Mouse (Mus musculus) heart, embryonic 14.5 days (tissue): ENCODE data around the gene Zbtb32. TPM values are rescaled to one million over a fixed set of nuclear protein-coding genes. Genes with fewer than 3 reads are reported as not detected.
A peak's percentile ranks its signal among the peaks of the same experiment; 100 is the strongest.

Source experiments
- ATAC-seq: fragments of 200-750 bp; cut with Nextera tagmentation; 2 replicates; pipeline ENCODE4 v1.8.0; 2017; ENCODE audit warnings: low read depth, moderate TSS enrichment; ENCODE audit not compliant: insufficient number of reproducible peaks, insufficient read depth, low FRiP score
- H3K27ac ChIP-seq, 2 experiments: fragments of 200-500 bp in 1 of 2; fragments of 300-500 bp in 1 of 2; sonication (generic) in 1 of 2; replicated peaks in 1 of 2; 2 replicates each; pipeline ENCODE4 v1.5.1; 2012 to 2014; ENCODE audit warnings: low read depth in 2 of 2, low read length in 2 of 2, control low read depth in 1 of 2, mild to moderate bottlenecking in 1 of 2, mixed read lengths in 1 of 2; ENCODE audit not compliant: control insufficient read depth in 1 of 2, insufficient read depth in 1 of 2
- H3K27me3 ChIP-seq: fragments of 300-500 bp; sonication (generic); 2 replicates; pipeline ENCODE4 v1.6.1; 2014; ENCODE audit warnings: mild to moderate bottlenecking, low read length, control low read depth; ENCODE audit not compliant: control insufficient read depth, insufficient read depth
- H3K36me3 ChIP-seq: fragments of 300-500 bp; sonication (generic); 2 replicates; pipeline ENCODE4 v1.6.1; 2014; ENCODE audit warnings: mild to moderate bottlenecking, control low read depth, low read length, mixed read lengths; ENCODE audit not compliant: control insufficient read depth, insufficient read depth
- H3K4me1 ChIP-seq, 2 experiments: fragments of 200-500 bp in 1 of 2; fragments of 300-500 bp in 1 of 2; sonication (generic) in 1 of 2; 2 replicates each; pipeline ENCODE4 v1.6.1; 2012 to 2014; ENCODE audit warnings: low read length in 2 of 2, control low read depth in 1 of 2, mixed read lengths in 1 of 2; ENCODE audit not compliant: control insufficient read depth in 2 of 2, insufficient read depth in 2 of 2
- H3K4me2 ChIP-seq: fragments of 300-500 bp; sonication (generic); 2 replicates; pipeline ENCODE4 v1.6.1; 2014; ENCODE audit warnings: mild to moderate bottlenecking, low read length
- H3K4me3 ChIP-seq, 2 experiments: fragments of 200-500 bp in 1 of 2; fragments of 300-500 bp in 1 of 2; sonication (generic) in 1 of 2; 2 replicates each; pipeline ENCODE4 v1.5.1; 2012 to 2014; ENCODE audit warnings: low read length in 2 of 2, mild to moderate bottlenecking in 2 of 2, control low read depth in 1 of 2, low read depth in 1 of 2, moderate library complexity in 1 of 2; ENCODE audit not compliant: control insufficient read depth in 1 of 2, insufficient read depth in 1 of 2
- H3K9ac ChIP-seq: fragments of 300-500 bp; sonication (generic); 2 replicates; pipeline ENCODE4 v1.6.1; 2014; ENCODE audit warnings: mild to moderate bottlenecking, low read length
- H3K9me3 ChIP-seq: fragments of 300-500 bp; sonication (generic); 2 replicates; pipeline ENCODE4 v1.6.1; 2016; ENCODE audit warnings: low read length, control low read depth; ENCODE audit not compliant: control insufficient read depth
- WGBS: fragments of 180-500 bp; shearing (Covaris S2); extraction: QIAGEN DNeasy Blood & Tissue Kit; methylation state at CpG from one replicate; pipeline ENCODE4 v1.1.7; 2014; 5-methylcytosine and 5-hydroxymethylcytosine counted together
- microRNA-seq: library from miRNA; unstranded; fragments of <30 nt; microRNA quantifications from one replicate; pipeline ENCODE4, GENCODE M21; 2016
- polyA plus RNA-seq: library from polyadenylated mRNA; unstranded; fragments of >200 nt; fragmentation: Nextera tagmentation; extraction: Ambion mirVana; gene quantifications from 2 replicates; pipeline ENCODE4 v1.2.1, GENCODE M21; 2014

Zbtb32 gene
- polyA plus RNA-seq, 1 experiment from 2014 or later: 0.11 TPM

DNA sequence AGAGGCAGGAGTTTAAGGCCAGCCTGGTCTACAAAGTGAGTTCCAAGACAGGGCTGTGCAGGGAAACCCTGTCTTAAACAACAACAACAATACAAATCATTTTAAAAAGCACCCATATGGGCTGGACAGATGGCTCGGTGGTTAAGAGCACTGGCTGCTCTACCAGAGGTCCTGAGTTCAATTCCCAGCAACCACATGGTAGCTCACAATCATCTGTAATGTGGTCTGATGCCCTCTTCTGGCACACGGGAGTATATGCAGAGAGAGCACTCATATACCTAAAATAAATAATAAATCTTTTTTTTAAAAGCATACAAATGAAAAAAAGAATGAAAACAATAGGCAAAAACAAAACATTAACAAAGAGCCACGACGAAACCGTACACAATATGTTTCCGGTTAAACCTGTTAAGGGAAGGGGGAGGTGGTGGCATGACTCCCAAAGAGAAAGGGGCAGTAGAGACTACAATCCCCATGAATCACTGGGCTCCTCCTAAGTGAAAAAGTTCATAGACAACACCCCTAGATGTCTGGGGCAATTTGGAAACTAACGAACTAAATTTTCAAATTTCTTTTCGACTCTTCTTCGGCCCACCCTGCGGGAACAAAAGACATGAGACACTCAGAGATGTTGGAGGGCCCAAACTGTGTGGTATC, 47.1 kb downstream of the Zbtb32 start:
- Histone ChIP-seq H3K4me1 (peaks cover 8 to 14% of the 10 kb centered on the region in 2 experiments), H3K27me3 (no peaks in the 10 kb centered on the region), H3K27ac (peak overlapping the region; percentile 98), H3K4me3 (peak overlapping the region; percentile 73 to 87), H3K4me2 (peak overlapping the region; percentile 86), H3K9me3 (no peaks in the 10 kb centered on the region), H3K9ac (peak overlapping the region; percentile 89), H3K36me3 (peaks cover 47% of the 10 kb centered on the region)
- peak; percentile 27 for ATAC-seq
- 3% methylated on average over 10 of the region's 10 CpGs for WGBS

DNA sequence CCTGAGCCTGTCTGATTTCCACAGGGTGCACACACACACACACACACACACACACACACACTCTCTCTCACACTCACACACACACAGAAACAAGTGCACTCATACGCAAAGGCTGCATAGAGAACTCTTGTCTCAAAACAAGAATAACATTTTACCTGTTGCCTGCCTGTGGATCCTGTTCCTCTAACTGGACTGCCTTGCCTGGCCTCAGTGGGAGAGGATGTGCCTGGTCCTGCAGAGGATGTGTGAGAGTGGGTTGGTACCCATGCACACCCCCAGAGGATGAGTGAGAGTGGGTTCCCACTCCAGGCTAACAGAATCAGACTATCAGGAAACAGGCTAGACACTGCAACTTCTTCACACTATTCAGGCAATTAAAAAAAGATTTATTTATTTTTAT, 48.1 kb downstream of the Zbtb32 start:
- Histone ChIP-seq H3K9me3 (no peaks in the 10 kb centered on the region), H3K4me3 (no peak overlapping the region), H3K27ac (no peak overlapping the region), H3K4me1 (peaks cover 8 to 14% of the 10 kb centered on the region in 2 experiments), H3K27me3 (no peaks in the 10 kb centered on the region), H3K4me2 (no peak overlapping the region), H3K9ac (no peak overlapping the region), H3K36me3 (peaks cover 47% of the 10 kb centered on the region)
- ATAC-seq: no peak
- WGBS: 92% methylated on average over 1 of the region's 1 CpGs

DNA sequence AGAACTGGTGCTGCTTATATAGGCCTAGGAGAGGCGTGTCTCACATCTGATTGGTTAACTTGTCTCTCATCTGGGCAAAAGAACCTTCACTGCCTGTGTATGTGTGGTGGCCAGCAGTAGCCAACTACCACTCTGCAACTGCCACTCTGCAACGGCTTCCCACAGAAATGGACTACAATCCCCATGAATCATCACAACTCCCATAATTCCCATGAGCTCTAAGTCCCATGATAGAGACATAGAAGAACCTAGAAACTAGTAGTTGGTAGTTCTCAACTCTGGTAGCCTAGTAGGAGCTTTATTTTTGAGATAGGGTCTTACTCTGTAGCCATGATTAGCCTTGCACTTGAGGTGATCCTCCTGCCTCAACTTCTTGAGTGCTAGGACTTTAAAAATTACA, 48.8 kb downstream of the Zbtb32 start:
- Histone ChIP-seq H3K27ac (no peak overlapping the region), H3K27me3 (no peaks in the 10 kb centered on the region), H3K4me1 (peaks cover 8 to 14% of the 10 kb centered on the region in 2 experiments), H3K9ac (no peak overlapping the region), H3K4me2 (no peak overlapping the region), H3K9me3 (no peaks in the 10 kb centered on the region), H3K4me3 (no peak overlapping the region), H3K36me3 (peaks cover 45% of the 10 kb centered on the region)
- no peak for ATAC-seq
- WGBS: 95% methylated on average over 2 of the region's 2 CpGs

GRCm38 (mm10) chr7:30544327-30544726, 54.4 kb downstream of the Zbtb32 start:
- H3K36me3 ChIP-seq: peaks cover 81% of the 10 kb centered on the region
- H3K4me3 ChIP-seq: no peak overlapping the region
- ATAC-seq: no peak
- 93% methylated on average over 2 of the region's 2 CpGs for WGBS
- no peaks in the 10 kb centered on the region for H3K4me1 ChIP-seq
- H3K4me2 ChIP-seq: no peak overlapping the region
- no peak overlapping the region for H3K27ac ChIP-seq
- H3K9me3 ChIP-seq: no peaks in the 10 kb centered on the region
- H3K27me3 ChIP-seq: no peaks in the 10 kb centered on the region
- no peak overlapping the region for H3K9ac ChIP-seq

DNA sequence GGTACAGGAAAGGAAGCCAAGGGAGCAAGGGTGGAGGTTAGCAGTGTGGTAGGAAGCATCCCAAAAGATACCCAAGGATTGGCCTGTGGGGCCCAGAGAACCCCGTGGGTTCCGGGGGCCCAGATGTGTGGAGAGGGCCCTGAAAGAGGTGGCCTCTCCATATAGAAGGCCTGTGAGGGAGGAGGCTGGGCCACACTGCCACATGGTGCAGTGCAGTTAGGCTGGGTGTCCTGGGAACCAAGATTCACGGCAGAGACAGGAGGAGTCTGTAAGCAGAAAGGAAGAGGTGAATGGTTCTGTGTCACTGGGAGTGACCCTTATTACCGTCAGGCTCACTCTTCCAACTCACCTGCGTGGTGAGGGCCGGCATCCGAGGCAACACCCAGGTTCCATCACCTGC, 58.1 kb downstream of the Zbtb32 start:
- H3K36me3 ChIP-seq: peaks cover 55% of the 10 kb centered on the region
- H3K4me3 ChIP-seq: no peak overlapping the region
- peaks cover 0 to 3% of the 10 kb centered on the region in 2 experiments; a peak in 1 of 4 replicates for H3K4me1 ChIP-seq
- no peaks in the 10 kb centered on the region for H3K9me3 ChIP-seq
- H3K4me2 ChIP-seq: no peak overlapping the region
- ATAC-seq: no peak
- no peak overlapping the region for H3K27ac ChIP-seq
- whole genome bisulfite sequencing: 87% methylated on average over 7 of the region's 7 CpGs
- no peak overlapping the region for H3K9ac ChIP-seq
- H3K27me3 ChIP-seq: no peaks in the 10 kb centered on the region

Small RNA genes lying within 50 kb of the gene (microRNA-seq; reads per million reads assigned to microRNA genes)
- 2.5 reads per million for gene Gm38670
- not detected for gene Mir3569

Other genes with a start within 250 kb of the Zbtb32 start
- gene Lrfn3, start 236.1 kb downstream of the Zbtb32 start, polyA plus RNA-seq: 0.86 and 1.3 TPM in 2 replicates
- 37.1 and 44.5 TPM in 2 replicates for gene Tyrobp, start 185.1 kb downstream of the Zbtb32 start, polyA plus RNA-seq
- gene Hcst, start 179.1 kb downstream of the Zbtb32 start, polyA plus RNA-seq: 0.54 and 0.89 TPM in 2 replicates
- gene Nfkbid, start 177.2 kb downstream of the Zbtb32 start, polyA plus RNA-seq: 1.00 and 1.1 TPM in 2 replicates
- 14.7 and 21.2 TPM in 2 replicates for gene Aplp1, start 153.4 kb downstream of the Zbtb32 start, polyA plus RNA-seq
- 0.05 and 0.26 TPM in 2 replicates for gene Kirrel2, start 141.2 kb downstream of the Zbtb32 start, polyA plus RNA-seq
- gene Nphs1, start 140.6 kb downstream of the Zbtb32 start, polyA plus RNA-seq: 0.08 and 0.14 TPM in 2 replicates
- not detected in 2 replicates for gene Prodh2, start 105.3 kb downstream of the Zbtb32 start, polyA plus RNA-seq
- 7.2 and 9.0 TPM in 2 replicates for gene Arhgap33, start 63.8 kb downstream of the Zbtb32 start, polyA plus RNA-seq
- gene Hspb6, start 46.7 kb downstream of the Zbtb32 start, polyA plus RNA-seq: 141 and 155 TPM in 2 replicates
- 11.0 and 11.6 TPM in 2 replicates for gene Proser3, start 46.6 kb downstream of the Zbtb32 start, polyA plus RNA-seq
- 27.4 and 31.3 TPM in 2 replicates for gene Lin37, start 39.1 kb downstream of the Zbtb32 start, polyA plus RNA-seq
- gene U2af1l4, start 35.6 kb downstream of the Zbtb32 start, polyA plus RNA-seq: 110 and 115 TPM in 2 replicates
- gene Gm49396, start 35.6 kb downstream of the Zbtb32 start, polyA plus RNA-seq: 5.0 and 5.3 TPM in 2 replicates
- 101 and 107 TPM in 2 replicates for gene Psenen, start 35.3 kb downstream of the Zbtb32 start, polyA plus RNA-seq
- 2.4 and 2.7 TPM in 2 replicates for gene Igflr1, start 33.5 kb downstream of the Zbtb32 start, polyA plus RNA-seq
- gene Kmt2b, start 10.2 kb downstream of the Zbtb32 start, polyA plus RNA-seq: 8.0 and 9.7 TPM in 2 replicates
- 0.32 TPM in 1 of 2 replicates, not detected in the other for gene Upk1a, start 13.9 kb upstream of the Zbtb32 start, polyA plus RNA-seq
- gene Cox6b1, start 27.2 kb upstream of the Zbtb32 start, polyA plus RNA-seq: 2,519 and 2,589 TPM in 2 replicates
- 0.19 TPM in 1 of 2 replicates, not detected in the other for gene Etv2, start 36.9 kb upstream of the Zbtb32 start, polyA plus RNA-seq
- 72.5 and 75.5 TPM in 2 replicates for gene Rbm42, start 51.4 kb upstream of the Zbtb32 start, polyA plus RNA-seq
- gene Haus5, start 66.1 kb upstream of the Zbtb32 start, polyA plus RNA-seq: 26.1 and 27.6 TPM in 2 replicates
- not detected in 2 replicates for gene Pmis2, start 72.7 kb upstream of the Zbtb32 start, polyA plus RNA-seq
- 1.3 and 2.8 TPM in 2 replicates for gene 2200002J24Rik, start 100.0 kb upstream of the Zbtb32 start, polyA plus RNA-seq
- gene Atp4a, start 113.3 kb upstream of the Zbtb32 start, polyA plus RNA-seq: 0.22 and 0.42 TPM in 2 replicates
- 205 and 215 TPM in 2 replicates for gene Tmem147, start 130.6 kb upstream of the Zbtb32 start, polyA plus RNA-seq
- 0.43 and 0.44 TPM in 2 replicates for gene Gapdhs, start 144.8 kb upstream of the Zbtb32 start, polyA plus RNA-seq
- gene Sbsn, start 152.6 kb upstream of the Zbtb32 start, polyA plus RNA-seq: 0.57 and 0.84 TPM in 2 replicates
- gene Dmkn, start 164.8 kb upstream of the Zbtb32 start, polyA plus RNA-seq: 0.81 and 1.5 TPM in 2 replicates
- gene Krtdap, start 189.0 kb upstream of the Zbtb32 start, polyA plus RNA-seq: 1.1 TPM in 1 of 2 replicates, not detected in the other
- gene Ffar2, start 224.9 kb upstream of the Zbtb32 start, polyA plus RNA-seq: 0.16 TPM in 1 of 2 replicates, not detected in the other